Mouse (Mus musculus): Measurements from ENCODE around the gene Cyp3a11. TPM values are rescaled to one million over a fixed set of nuclear protein-coding genes. Genes with fewer than 3 reads are reported as not detected.

Cyp3a11 gene
- polyA plus RNA-seq, 1 experiment from 2014 or later = 0.33 TPM

Other genes with a start within 250 kb of the Cyp3a11 start
- not detected in 2 replicates for gene Cyp3a41a, start 159.8 kb downstream of the Cyp3a11 start, polyA plus RNA-seq (2015; fragmentation: Nextera tagmentation; extraction: Ambion mirVana)
- gene Cyp3a44, start 74.1 kb downstream of the Cyp3a11 start, polyA plus RNA-seq (2015; fragmentation: Nextera tagmentation; extraction: Ambion mirVana) = not detected in 2 replicates
- gene Cyp3a25, start 129.7 kb upstream of the Cyp3a11 start, polyA plus RNA-seq (2015; fragmentation: Nextera tagmentation; extraction: Ambion mirVana) = not detected in 2 replicates
- not detected in 2 replicates for gene Cyp3a59, start 199.3 kb upstream of the Cyp3a11 start, polyA plus RNA-seq (2015; fragmentation: Nextera tagmentation; extraction: Ambion mirVana)